Mouse (Mus musculus): ENCODE measurements around the gene Mxra8. TPM values are rescaled to one million over a fixed set of nuclear protein-coding genes. Genes with fewer than 3 reads are reported as not detected.
A peak's percentile ranks its signal among the peaks of the same experiment; 100 is the strongest.

The Mxra8 gene
- polyA plus RNA-seq, 1 experiment from 2014 or later = 49.3 TPM

DNA sequence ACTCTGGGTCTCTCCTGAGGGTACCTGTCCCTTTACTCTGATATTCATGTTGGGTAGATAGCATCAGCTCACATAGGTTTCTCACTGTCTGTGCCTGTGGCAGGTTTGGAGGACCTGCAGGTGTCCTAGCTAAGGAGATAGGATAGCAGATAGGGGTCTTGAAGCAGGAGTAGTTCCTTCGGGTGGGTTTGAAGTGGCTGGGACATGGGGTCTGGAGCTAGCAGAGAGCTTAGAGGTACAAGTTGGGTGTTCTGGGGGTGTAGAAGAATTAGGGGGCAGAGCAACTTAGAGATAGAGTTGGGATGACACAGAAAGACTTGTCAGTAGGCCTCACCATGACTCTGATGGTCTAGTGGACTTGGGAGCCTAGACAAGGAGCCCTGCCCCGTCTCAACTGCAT, 9.9 kb downstream of the Mxra8 start:
- Histone ChIP-seq H3K27me3 (ENCODE audit: control insufficient read depth, insufficient read depth, low read length) (no peaks in the 10 kb centered on the region), H3K36me3 (ENCODE audit: control insufficient read depth, insufficient read depth, low read length) (no peaks in the 10 kb centered on the region), H3K4me2 (ENCODE audit: low read depth, severe bottlenecking) (no peak overlapping the region), H3K9me3 (ENCODE audit: control insufficient read depth, low read length) (no peaks in the 10 kb centered on the region), H3K4me3 (ENCODE audit: low read depth, low read length) (no peak overlapping the region), H3K27ac (replicated peaks; ENCODE audit: low read depth, low read length) (no peak overlapping the region), H3K9ac (ENCODE audit: low read length) (no peak overlapping the region), H3K4me1 (ENCODE audit: control insufficient read depth, insufficient read depth, low read length) (peaks cover 9% of the 10 kb centered on the region)
- DNase-seq (ENCODE audit: low spot score) (no peak), ATAC-seq (ENCODE audit: insufficient number of reproducible peaks, low FRiP score, low TSS enrichment, low read depth) (no peak)
- WGBS = 87% methylated on average over 2 of the region's 2 CpGs

DNA sequence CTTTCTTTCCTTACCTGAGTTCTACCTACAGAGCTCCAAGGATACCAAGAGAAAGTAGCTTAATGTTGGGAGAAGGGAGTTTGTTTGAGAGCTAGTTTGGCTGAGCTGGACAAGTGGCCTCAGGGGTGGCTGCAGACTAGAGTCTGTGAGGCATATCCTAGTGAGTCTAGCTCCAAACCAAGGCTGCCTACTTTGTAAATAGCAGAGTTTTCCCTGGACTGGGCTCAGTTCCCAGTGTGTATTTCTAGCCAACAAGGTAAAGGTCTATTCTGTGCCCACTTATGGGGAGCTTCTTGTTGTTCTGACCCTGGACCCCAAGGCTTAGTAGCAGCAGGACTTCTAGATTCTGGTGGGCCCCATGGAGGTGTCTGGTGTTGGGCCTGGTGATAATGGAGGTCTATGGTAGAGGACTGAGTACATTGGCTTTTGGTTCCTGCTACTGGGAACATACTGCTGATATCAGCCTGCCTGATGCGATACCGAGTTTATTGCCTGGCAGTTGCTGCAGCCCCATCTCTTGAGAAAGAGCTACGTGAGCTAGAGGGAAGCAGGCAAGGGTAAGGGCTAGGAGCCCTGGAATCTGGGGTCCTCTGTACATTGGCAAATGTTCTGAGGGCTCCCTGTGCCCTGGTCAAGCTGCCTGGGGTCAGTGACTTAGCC, 10.4 kb downstream of the Mxra8 start:
- no peak for ATAC-seq (ENCODE audit: insufficient number of reproducible peaks, low FRiP score, low TSS enrichment, low read depth)
- H3K4me3 ChIP-seq (ENCODE audit: low read depth, low read length) = no peak overlapping the region
- no peak overlapping the region for H3K9ac ChIP-seq (ENCODE audit: low read length)
- no peaks in the 10 kb centered on the region for H3K36me3 ChIP-seq (ENCODE audit: control insufficient read depth, insufficient read depth, low read length)
- 94% methylated on average over 3 of the region's 3 CpGs for WGBS
- peaks cover 9% of the 10 kb centered on the region for H3K4me1 ChIP-seq (ENCODE audit: control insufficient read depth, insufficient read depth, low read length)
- no peak for DNase-seq (ENCODE audit: low spot score)
- H3K4me2 ChIP-seq (ENCODE audit: low read depth, severe bottlenecking) = no peak overlapping the region
- no peak overlapping the region for H3K27ac ChIP-seq (replicated peaks; ENCODE audit: low read depth, low read length)
- no peaks in the 10 kb centered on the region for H3K9me3 ChIP-seq (ENCODE audit: control insufficient read depth, low read length)
- no peaks in the 10 kb centered on the region for H3K27me3 ChIP-seq (ENCODE audit: control insufficient read depth, insufficient read depth, low read length)

DNA sequence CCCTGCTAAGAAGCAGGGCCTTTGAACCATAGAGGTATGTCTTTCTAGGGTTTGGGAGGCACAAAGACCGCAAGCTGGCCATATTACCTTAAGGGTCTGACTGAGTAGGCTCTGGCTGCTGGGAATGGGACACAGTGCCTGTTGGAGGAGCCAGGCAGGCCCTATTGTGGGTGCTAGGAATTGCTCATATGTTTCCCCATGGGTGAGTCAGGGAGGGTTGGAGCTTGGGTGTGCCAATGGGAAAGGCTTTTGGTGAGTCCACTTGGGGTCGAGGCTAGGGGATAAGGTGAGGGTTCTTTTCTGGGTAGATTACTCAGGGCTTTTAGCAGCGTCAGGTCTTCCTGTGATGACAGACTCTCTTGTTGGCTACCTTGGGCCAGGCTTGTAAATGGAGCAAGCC, 11.9 kb downstream of the Mxra8 start:
- ATAC-seq (ENCODE audit: insufficient number of reproducible peaks, low FRiP score, low TSS enrichment, low read depth) (no peak), DNase-seq (ENCODE audit: low spot score) (no peak)
- peaks cover 9% of the 10 kb centered on the region for H3K4me1 ChIP-seq (ENCODE audit: control insufficient read depth, insufficient read depth, low read length)
- H3K36me3 ChIP-seq (ENCODE audit: control insufficient read depth, insufficient read depth, low read length) = 0 out of 2 replicates have a peak, but pooled peaks cover 2% of the 10 kb centered on the region
- H3K27ac ChIP-seq (replicated peaks; ENCODE audit: low read depth, low read length) = no peak overlapping the region
- H3K9ac ChIP-seq (ENCODE audit: low read length) = no peak overlapping the region
- no peaks in the 10 kb centered on the region for H3K9me3 ChIP-seq (ENCODE audit: control insufficient read depth, low read length)
- no peak overlapping the region for H3K4me3 ChIP-seq (ENCODE audit: low read depth, low read length)
- no peak overlapping the region for H3K4me2 ChIP-seq (ENCODE audit: low read depth, severe bottlenecking)
- WGBS = 94% methylated on average over 3 of the region's 3 CpGs
- no peaks in the 10 kb centered on the region for H3K27me3 ChIP-seq (ENCODE audit: control insufficient read depth, insufficient read depth, low read length)

DNA sequence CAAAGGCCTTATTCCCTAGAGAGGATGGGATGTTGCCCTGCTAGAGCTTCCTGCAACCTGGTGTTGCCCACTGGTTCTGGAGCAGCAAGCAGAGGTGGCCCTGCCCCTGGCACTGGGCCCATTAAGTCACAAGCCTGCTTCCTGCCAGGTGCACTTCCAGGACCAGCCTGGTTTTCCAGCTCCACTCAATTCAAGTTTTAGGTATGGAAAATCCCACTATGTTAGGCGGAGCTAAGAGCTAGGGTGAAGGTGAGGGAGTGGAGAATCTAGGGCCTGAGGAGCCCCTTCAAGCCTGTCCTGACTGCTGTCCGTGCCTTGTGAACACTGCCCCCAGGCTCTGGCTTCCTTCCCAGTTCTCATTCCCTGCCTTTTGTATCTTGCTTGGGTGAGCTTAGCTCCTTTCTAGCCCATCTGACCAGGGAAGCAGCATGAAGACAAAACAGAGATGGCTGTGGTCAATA, 12.5 kb downstream of the Mxra8 start:
- H3K4me1 ChIP-seq (ENCODE audit: control insufficient read depth, insufficient read depth, low read length) = peaks cover 9% of the 10 kb centered on the region
- DNase-seq (ENCODE audit: low spot score) (no peak), ATAC-seq (ENCODE audit: insufficient number of reproducible peaks, low FRiP score, low TSS enrichment, low read depth) (no peak)
- WGBS = 83% methylated on average over 2 of the region's 2 CpGs
- H3K9me3 ChIP-seq (ENCODE audit: control insufficient read depth, low read length) = no peaks in the 10 kb centered on the region
- no peak overlapping the region for H3K9ac ChIP-seq (ENCODE audit: low read length)
- H3K4me2 ChIP-seq (ENCODE audit: low read depth, severe bottlenecking) = no peak overlapping the region
- H3K27me3 ChIP-seq (ENCODE audit: control insufficient read depth, insufficient read depth, low read length) = no peaks in the 10 kb centered on the region
- 0 out of 2 replicates have a peak, but pooled peaks cover 2% of the 10 kb centered on the region for H3K36me3 ChIP-seq (ENCODE audit: control insufficient read depth, insufficient read depth, low read length)
- H3K27ac ChIP-seq (replicated peaks; ENCODE audit: low read depth, low read length) = no peak overlapping the region
- no peak overlapping the region for H3K4me3 ChIP-seq (ENCODE audit: low read depth, low read length)

DNA sequence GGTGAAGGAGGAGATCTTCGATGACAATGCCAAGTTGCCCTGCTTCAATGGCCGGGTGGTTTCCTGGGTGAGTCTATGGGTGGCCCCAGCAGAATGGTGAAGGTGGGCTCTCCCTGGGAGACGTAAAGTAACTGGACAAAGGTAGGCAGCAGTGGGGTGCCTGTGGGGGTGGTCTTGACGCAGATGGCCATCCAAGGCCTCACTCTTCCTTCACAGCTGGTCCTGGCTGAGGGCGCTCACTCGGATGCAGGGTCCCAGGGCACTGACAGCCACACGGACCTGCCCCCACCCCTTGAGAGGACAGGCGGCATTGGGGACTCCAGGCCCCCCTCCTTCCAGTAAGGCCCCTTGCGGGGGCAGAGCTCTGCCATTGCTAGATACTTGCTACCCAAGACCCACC, 13.9 kb downstream of the Mxra8 start:
- Histone ChIP-seq H3K9me3 (ENCODE audit: control insufficient read depth, low read length) (no peaks in the 10 kb centered on the region), H3K4me2 (ENCODE audit: low read depth, severe bottlenecking) (no peak overlapping the region), H3K27me3 (ENCODE audit: control insufficient read depth, insufficient read depth, low read length) (no peaks in the 10 kb centered on the region), H3K27ac (replicated peaks; ENCODE audit: low read depth, low read length) (no peak overlapping the region), H3K36me3 (ENCODE audit: control insufficient read depth, insufficient read depth, low read length) (peaks cover 2% of the 10 kb centered on the region; the same call in 1 of the 2 replicates), H3K4me3 (ENCODE audit: low read depth, low read length) (no peak overlapping the region), H3K4me1 (ENCODE audit: control insufficient read depth, insufficient read depth, low read length) (peaks cover 3% of the 10 kb centered on the region), H3K9ac (ENCODE audit: low read length) (no peak overlapping the region)
- no peak for DNase-seq (ENCODE audit: low spot score)
- 90% methylated on average over 9 of the region's 9 CpGs for WGBS
- no peak for ATAC-seq (ENCODE audit: insufficient number of reproducible peaks, low FRiP score, low TSS enrichment, low read depth)

DNA sequence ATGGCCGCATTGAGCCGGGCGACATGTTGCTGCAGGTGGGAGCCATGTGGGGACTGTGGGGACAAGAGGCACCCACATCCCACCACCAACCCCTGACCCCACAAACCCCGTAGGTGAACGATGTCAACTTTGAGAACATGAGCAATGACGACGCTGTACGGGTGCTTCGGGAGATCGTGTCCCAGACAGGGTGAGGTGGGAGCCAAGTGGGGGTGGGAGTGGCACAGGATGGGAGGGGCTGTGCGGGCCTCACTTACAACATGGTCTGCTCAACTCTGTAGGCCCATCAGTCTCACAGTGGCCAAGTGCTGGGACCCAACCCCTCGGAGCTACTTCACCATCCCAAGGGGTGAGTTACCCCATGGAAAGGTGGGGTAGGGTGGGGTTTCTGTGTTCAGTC, 15.5 kb downstream of the Mxra8 start:
- WGBS = 95% methylated on average over 12 of the region's 12 CpGs
- H3K4me1 ChIP-seq (ENCODE audit: control insufficient read depth, insufficient read depth, low read length) = no peaks in the 10 kb centered on the region
- DNase-seq (ENCODE audit: low spot score) = no peak

DNA sequence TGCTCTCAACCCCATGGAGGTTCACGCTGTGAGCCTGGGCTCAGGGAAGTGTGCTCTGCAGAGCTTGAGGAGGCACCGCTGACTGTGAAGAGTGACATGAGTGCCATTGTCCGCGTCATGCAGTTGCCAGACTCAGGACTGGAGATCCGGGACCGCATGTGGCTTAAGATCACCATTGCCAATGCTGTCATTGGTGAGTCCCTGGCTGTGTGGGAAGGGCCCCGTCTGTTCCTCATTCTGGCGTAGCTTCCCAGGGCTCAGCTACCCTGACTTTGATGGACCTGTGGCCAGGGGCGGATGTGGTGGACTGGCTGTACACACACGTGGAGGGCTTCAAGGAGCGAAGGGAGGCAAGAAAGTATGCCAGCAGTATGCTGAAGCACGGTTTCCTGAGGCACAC, 16.6 kb downstream of the Mxra8 start:
- H3K27ac ChIP-seq (replicated peaks; ENCODE audit: low read depth, low read length) = no peak overlapping the region
- H3K9me3 ChIP-seq (ENCODE audit: control insufficient read depth, low read length) = no peaks in the 10 kb centered on the region
- H3K27me3 ChIP-seq (ENCODE audit: control insufficient read depth, insufficient read depth, low read length) = no peaks in the 10 kb centered on the region
- H3K36me3 ChIP-seq (ENCODE audit: control insufficient read depth, insufficient read depth, low read length) = peaks cover 2% of the 10 kb centered on the region; the same call in 1 of the 2 replicates
- no peak overlapping the region for H3K4me3 ChIP-seq (ENCODE audit: low read depth, low read length)
- 91% methylated on average over 12 of the region's 12 CpGs for WGBS
- DNase-seq (ENCODE audit: low spot score) (no peak), ATAC-seq (ENCODE audit: insufficient number of reproducible peaks, low FRiP score, low TSS enrichment, low read depth) (no peak)
- no peak overlapping the region for H3K9ac ChIP-seq (ENCODE audit: low read length)
- no peaks in the 10 kb centered on the region for H3K4me1 ChIP-seq (ENCODE audit: control insufficient read depth, insufficient read depth, low read length)
- no peak overlapping the region for H3K4me2 ChIP-seq (ENCODE audit: low read depth, severe bottlenecking)

More for the DNA sequence above, 15.5 kb downstream of the Mxra8 start:
- ATAC-seq (ENCODE audit: insufficient number of reproducible peaks, low FRiP score, low TSS enrichment, low read depth) = no peak
- Histone ChIP-seq H3K9me3 (ENCODE audit: control insufficient read depth, low read length) (no peaks in the 10 kb centered on the region), H3K27me3 (ENCODE audit: control insufficient read depth, insufficient read depth, low read length) (no peaks in the 10 kb centered on the region), H3K4me3 (ENCODE audit: low read depth, low read length) (no peak overlapping the region), H3K4me2 (ENCODE audit: low read depth, severe bottlenecking) (no peak overlapping the region), H3K27ac (replicated peaks; ENCODE audit: low read depth, low read length) (no peak overlapping the region), H3K36me3 (ENCODE audit: control insufficient read depth, insufficient read depth, low read length) (peaks cover 2% of the 10 kb centered on the region; the same call in 1 of the 2 replicates), H3K9ac (ENCODE audit: low read length) (no peak overlapping the region)

DNA sequence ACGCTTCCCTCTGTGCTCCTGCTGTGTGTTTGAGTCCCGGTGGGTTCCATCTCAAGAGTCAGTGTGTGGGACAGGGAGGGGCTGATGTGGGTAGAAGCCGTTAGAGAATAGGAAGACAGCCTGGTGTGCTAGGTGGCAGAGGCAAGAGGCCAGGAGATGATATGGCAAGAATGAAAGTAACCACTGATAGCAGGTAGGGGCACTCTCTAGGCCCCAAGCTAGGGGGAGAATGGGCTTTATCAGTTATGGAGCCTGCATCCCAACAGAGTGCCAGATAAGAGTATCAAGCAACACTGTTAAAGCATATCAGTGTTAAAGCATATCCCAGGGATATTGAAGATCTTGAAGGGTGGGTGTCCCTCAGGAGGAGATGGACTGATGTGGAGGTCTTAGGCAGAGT, 17.4 kb downstream of the Mxra8 start:
- 93% methylated on average over 3 of the region's 3 CpGs for WGBS
- H3K27ac ChIP-seq (replicated peaks; ENCODE audit: low read depth, low read length) = no peak overlapping the region
- H3K36me3 ChIP-seq (ENCODE audit: control insufficient read depth, insufficient read depth, low read length) = peaks cover 2% of the 10 kb centered on the region; the same call in 1 of the 2 replicates
- H3K4me2 ChIP-seq (ENCODE audit: low read depth, severe bottlenecking) = no peak overlapping the region
- no peak for DNase-seq (ENCODE audit: low spot score)
- no peaks in the 10 kb centered on the region for H3K9me3 ChIP-seq (ENCODE audit: control insufficient read depth, low read length)
- no peaks in the 10 kb centered on the region for H3K27me3 ChIP-seq (ENCODE audit: control insufficient read depth, insufficient read depth, low read length)
- no peak overlapping the region for H3K9ac ChIP-seq (ENCODE audit: low read length)
- no peak for ATAC-seq (ENCODE audit: insufficient number of reproducible peaks, low FRiP score, low TSS enrichment, low read depth)
- no peaks in the 10 kb centered on the region for H3K4me1 ChIP-seq (ENCODE audit: control insufficient read depth, insufficient read depth, low read length)
- no peak overlapping the region for H3K4me3 ChIP-seq (ENCODE audit: low read depth, low read length)

DNA sequence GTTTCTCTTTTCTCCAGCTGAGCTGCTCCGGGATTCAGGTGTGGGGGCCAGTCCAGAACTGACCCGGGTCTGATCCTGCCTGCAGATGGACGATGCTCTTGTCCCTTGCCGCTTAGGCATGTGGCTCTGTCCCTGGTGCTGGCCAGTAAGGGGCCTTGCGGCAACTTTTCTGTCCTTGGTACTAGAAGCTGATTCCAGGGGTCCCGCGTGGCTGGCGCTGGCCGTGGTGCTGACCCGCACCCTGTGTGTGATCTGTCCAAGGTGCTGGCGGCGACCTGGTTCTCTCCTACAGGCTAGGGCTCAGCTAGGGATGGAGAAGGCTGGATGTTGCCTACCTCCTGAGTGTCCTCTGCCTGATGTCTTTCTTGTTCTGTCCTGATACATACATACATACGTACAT, 19.8 kb downstream of the Mxra8 start:
- Histone ChIP-seq H3K9ac (ENCODE audit: low read length) (no peak overlapping the region), H3K4me2 (ENCODE audit: low read depth, severe bottlenecking) (no peak overlapping the region), H3K27me3 (ENCODE audit: control insufficient read depth, insufficient read depth, low read length) (no peaks in the 10 kb centered on the region), H3K9me3 (ENCODE audit: control insufficient read depth, low read length) (no peaks in the 10 kb centered on the region), H3K4me3 (ENCODE audit: low read depth, low read length) (no peak overlapping the region), H3K4me1 (ENCODE audit: control insufficient read depth, insufficient read depth, low read length) (no peaks in the 10 kb centered on the region), H3K36me3 (ENCODE audit: control insufficient read depth, insufficient read depth, low read length) (peaks cover 2% of the 10 kb centered on the region; the same call in 1 of the 2 replicates), H3K27ac (replicated peaks; ENCODE audit: low read depth, low read length) (no peak overlapping the region)
- DNase-seq (ENCODE audit: low spot score) (peak; percentile 96), ATAC-seq (ENCODE audit: insufficient number of reproducible peaks, low FRiP score, low TSS enrichment, low read depth) (peak; percentile 28; the same call in 1 of the 2 replicates)
- 14% methylated on average over 13 of the region's 13 CpGs for WGBS
